Mouse (Mus musculus) cerebellum, adult 2 months (tissue): ENCODE data around the gene Umad1.

Experiments used
- CTCF ChIP-seq: fragments of 200-500 bp; IDR thresholded peaks from 2 replicates; pipeline ENCODE4 v1.5.1; 2011; ENCODE audit warnings: low read depth, mild to moderate bottlenecking, control low read depth, low read length, moderate library complexity, borderline replicate concordance; ENCODE audit not compliant: insufficient read depth
- POLR2A ChIP-seq: fragments of 200-500 bp; IDR thresholded peaks from 2 replicates; pipeline ENCODE4 v1.6.1; 2011; ENCODE audit warnings: low read length, control low read depth, borderline replicate concordance; ENCODE audit not compliant: insufficient read depth

GRCm38 (mm10) chr6:8472125-8472524, 213.0 kb downstream of the Umad1 start:
- TF ChIP-seq CTCF, result no peak
- no peak for TF ChIP-seq POLR2A
